Mouse (Mus musculus): Measurements from ENCODE around the gene Cyth3.

Gene Cyth3

GRCm38 (mm10) chr5:143635358-143635757, 13.1 kb downstream of the Cyth3 start:
- in situ Hi-C loops (cut with MboI): no loop called here

- in situ Hi-C loops (cut with MboI): no loop called here
Measured at GRCm38 (mm10) chr5:143636173-143636572, 13.9 kb downstream of the Cyth3 start.

- in situ Hi-C loops (cut with MboI): no loop called here
Measured at GRCm38 (mm10) chr5:143637832-143638420, 15.7 kb downstream of the Cyth3 start.

- in situ Hi-C loops (cut with MboI): no loop called here
Measured at GRCm38 (mm10) chr5:143638516-143639270, 16.4 kb downstream of the Cyth3 start.

DNA sequence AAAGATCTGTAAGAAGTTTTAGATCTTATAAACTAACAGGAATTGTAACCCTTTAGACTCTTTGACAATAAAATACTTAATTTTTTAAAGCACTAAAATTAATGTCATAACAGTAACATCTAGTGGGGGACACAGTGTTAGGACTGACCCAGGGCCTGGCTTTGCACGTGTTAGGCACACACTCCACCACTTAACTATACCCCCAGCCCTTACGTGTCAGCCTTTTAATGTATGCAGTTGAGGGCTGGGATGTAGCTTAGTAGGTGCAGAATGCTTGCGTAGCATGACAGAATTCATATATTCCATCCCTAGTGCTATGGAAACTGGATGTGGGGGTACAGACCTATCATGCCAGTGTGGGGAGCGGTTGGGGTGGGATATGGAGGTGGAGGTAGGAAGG, 17.1 kb downstream of the Cyth3 start:
- in situ Hi-C loops (cut with MboI): no loop called here

GRCm38 (mm10) chr5:143639810-143640209, 17.6 kb downstream of the Cyth3 start:
- in situ Hi-C loops (cut with MboI): no loop called here

- in situ Hi-C loops (cut with MboI): no loop called here
Measured at GRCm38 (mm10) chr5:143641503-143641902, 19.3 kb downstream of the Cyth3 start.

DNA sequence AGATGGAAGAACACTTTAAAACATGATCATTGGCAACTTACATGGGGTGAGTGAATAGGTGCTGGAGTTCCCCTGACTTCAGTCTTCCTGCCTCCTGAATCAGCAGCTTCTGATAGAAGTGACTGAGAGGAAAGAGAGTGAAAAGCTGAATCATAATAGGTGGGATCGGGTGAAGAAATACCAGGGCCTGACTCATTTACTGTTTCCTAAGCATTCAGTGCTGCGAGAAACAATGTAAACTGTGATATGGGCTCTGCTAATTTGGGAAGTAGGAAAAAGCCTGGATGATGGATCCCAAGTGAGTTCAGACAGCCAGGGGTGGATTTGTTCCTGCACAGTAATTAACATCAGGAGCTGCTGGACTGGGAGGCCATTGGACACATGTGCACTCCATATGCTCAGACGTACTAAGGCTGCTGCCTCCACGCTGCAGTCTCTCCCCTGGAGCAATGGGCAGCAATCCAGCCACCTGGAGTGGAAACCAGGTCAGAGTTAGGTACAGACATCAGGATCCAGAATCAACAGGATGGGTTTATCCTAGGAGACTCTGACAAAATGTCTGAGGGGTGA, 20.1 kb downstream of the Cyth3 start:
- in situ Hi-C loops (cut with MboI): no loop called here

DNA sequence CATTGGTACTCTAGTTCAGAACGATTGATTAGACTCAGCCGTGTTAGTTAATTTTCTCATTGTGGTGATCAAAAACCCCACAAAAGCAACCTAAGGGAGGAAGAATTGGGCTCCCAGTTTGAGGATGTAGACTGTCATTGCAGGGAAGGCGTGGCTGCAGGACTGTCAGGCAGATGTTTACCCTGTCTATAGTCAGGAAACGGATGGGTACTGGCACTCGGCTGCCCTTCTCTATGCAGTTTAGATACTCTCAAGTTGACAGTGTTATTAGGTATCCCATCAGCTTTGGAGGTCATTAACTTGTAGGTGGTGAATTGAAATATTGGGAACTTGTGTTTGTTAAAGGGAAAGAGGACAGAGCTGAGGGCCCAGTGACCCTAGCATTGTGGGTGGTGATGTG, 23.7 kb downstream of the Cyth3 start:
- in situ Hi-C loops (cut with MboI): no loop called here

- in situ Hi-C loops (cut with MboI): no loop called here
Measured at GRCm38 (mm10) chr5:143647412-143647811, 25.2 kb downstream of the Cyth3 start.

DNA sequence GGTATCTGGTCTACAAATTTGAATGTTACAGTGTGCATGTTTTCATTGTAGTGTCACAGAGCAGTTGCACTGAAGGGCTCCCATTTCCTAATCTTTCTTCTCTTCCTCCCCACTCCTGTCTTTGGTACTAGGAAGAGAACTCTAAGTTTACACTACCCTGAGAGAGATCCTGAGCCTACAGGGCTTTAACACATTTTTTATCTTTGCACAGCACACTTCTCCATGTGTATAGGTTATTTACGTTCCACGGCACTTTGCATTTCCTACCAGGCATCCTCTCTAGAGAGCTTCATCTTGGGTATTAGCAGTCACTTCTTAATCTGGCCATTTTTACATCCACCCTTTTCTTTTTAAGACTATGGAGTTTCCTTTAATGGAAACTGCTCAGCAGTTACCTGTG, 25.8 kb downstream of the Cyth3 start:
- in situ Hi-C loops (cut with MboI): no loop called here

DNA sequence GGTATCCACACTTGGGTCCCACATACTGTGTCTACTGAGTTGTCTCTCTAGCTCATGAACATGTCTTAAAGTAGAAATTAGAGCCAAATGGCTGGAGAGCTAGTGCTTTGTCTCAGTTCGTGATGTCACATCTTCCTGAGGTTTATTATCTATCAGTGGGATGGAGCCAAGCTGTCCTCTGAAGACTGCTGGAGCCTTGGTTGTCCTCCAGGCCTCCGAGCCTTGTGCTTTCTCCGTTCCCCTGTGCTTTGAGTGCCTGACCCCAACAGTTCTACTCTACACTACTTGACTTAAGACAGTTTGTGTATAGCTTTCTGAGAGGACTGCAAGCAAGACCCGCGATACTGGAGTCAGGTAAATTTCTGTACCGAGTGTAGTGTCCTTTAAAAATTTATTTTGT, 26.9 kb downstream of the Cyth3 start:
- in situ Hi-C loops (cut with MboI): no loop called here

DNA sequence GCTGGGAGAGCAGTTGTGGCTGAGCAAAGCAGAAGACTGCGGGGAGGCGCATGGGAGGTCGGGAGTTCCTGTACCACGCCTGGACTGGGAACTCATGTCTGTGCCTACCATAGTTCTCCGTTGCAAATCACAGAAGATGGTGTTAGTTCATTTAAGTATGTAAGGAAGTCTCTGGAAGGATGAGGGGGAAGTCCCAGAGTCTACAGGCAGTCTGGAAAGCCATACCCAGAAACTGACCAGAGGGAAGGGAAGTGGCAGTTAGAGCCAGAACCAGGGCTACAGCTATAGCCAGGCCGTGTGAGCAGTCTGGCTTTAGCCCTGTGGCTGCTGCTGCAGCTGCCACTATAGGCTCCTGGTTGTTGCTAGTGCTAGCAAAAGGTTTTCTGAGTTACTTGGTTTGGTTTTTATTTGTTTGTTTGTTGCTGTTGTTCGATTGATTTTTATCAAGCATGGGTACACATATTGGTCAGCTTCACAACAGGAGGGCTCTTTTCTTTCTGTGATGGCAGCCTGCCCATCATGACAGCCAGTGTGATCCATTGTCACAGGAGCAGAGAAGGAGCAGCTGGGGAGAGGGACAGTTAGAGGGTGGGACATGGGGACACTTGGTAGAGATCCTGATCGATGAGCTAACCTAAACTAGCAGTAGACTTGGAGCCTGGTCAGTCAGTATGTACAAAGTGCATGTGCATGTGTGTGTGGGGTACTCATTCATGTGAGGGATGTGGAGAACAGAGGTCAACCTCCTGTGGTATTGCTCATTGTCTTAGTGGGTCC, 29.8 kb downstream of the Cyth3 start:
- in situ Hi-C loops (cut with MboI): no loop called here

DNA sequence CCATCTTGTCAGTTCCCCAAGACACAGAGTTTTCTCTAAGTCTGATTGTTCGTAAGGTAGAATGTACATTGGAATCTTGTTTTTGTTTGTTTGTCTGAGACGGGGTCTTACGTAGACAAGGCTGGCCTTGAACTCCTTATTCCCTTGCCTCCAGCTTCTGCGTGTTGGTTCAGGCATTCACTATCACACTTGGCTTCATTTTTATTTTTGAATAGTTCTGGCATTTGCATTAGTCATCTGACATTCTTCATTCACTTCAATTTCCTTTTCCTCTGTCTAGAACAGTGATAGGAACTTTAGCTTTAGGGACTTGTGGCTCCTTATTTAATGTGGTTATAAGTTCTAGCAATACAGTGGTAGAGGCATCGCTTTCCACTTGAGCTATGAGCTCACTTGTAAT, 31.2 kb downstream of the Cyth3 start:
- in situ Hi-C loops (cut with MboI): no loop called here

- in situ Hi-C loops (cut with MboI): no loop called here
Measured at GRCm38 (mm10) chr5:143654670-143655510, 32.6 kb downstream of the Cyth3 start.

GRCm38 (mm10) chr5:143655511-143655943, 33.3 kb downstream of the Cyth3 start:
- in situ Hi-C loops (cut with MboI): no loop called here

DNA sequence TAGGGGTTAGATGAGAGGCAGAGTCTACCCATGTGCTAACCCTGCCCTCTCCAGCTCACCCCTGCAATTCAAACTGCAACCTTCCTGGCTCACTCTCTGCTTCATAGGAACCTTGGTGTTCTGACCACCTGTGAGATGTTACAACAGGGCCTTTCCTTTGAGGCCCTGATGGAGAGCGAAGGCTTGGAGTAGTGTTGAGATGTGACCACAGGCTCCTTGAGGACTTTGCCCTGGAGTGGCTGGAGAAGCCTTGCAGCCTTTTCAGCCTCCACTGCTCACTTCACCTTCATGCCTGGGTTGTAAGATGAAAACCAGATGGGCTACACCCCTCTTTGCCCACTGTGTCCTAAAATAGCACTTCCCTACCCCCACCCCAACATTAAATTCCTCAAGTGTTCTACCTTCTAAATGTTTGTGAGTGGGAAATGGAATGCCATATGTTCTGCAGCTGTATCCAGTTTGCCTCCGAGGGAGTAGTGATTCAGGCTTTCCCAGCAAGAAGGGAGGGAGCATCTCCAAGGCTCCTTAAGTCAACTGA, 34.5 kb downstream of the Cyth3 start:
- in situ Hi-C loops (cut with MboI): no loop called here

DNA sequence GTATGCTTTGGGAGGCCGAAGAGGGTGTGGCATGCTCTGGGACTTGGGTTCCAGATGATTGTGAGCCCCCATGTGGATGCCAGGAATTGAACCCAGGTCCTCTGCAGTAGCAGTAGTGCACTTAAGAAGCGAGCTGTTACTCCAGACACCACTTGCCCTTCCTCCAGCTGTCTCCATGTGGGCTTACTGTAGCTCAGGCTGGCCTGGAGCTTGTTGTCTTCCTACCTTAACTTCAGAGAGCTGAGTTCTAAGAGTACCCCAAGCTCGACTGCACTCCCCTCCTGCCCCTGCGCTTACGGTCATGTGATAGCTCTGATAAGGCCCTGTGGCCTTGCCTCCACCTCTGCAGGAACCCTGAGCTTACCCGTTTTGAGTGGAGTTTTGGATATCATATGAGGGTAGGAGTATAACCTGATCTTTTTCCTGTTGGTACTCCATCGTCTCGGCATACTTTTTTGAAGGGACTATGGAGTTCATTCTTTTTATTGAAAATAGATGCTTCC, 36.8 kb downstream of the Cyth3 start:
- in situ Hi-C loops (cut with MboI): no loop called here

GRCm38 (mm10) chr5:143663074-143663687, 40.9 kb downstream of the Cyth3 start:
- in situ Hi-C loops (cut with MboI): no loop called here

- in situ Hi-C loops (cut with MboI): no loop called here
Measured at GRCm38 (mm10) chr5:143665561-143665960, 43.3 kb downstream of the Cyth3 start.

- in situ Hi-C loops (cut with MboI): no loop called here
Measured at GRCm38 (mm10) chr5:143666015-143666414, 43.8 kb downstream of the Cyth3 start.

All from mature B cell (primary cell).